Mouse (Mus musculus) neural tube, embryonic 11.5 days (tissue): ENCODE data around the gene Morn1. TPM values are rescaled to one million over a fixed set of nuclear protein-coding genes. Genes with fewer than 3 reads are reported as not detected.

Experiments used
- ATAC-seq: fragments of 200-750 bp; cut with Nextera tagmentation; 2 replicates; pipeline ENCODE4 v1.8.0; 2017; ENCODE audit warnings: moderate number of reproducible peaks, mild to moderate bottlenecking, moderate TSS enrichment, moderate library complexity; ENCODE audit not compliant: insufficient read depth, low FRiP score, low TSS enrichment
- DNase-seq: peaks from one replicate; pipeline ENCODE4 v3.0.0-alpha.2; 2015; ENCODE audit warnings: low spot score
- H3K27ac ChIP-seq: fragments of 300-500 bp; sonication (generic); 2 replicates; pipeline ENCODE4 v1.5.1; 2014; ENCODE audit warnings: low read depth, mild to moderate bottlenecking, low read length
- H3K27me3 ChIP-seq: fragments of 300-500 bp; sonication (generic); 2 replicates; pipeline ENCODE4 v1.6.1; 2014; ENCODE audit warnings: mild to moderate bottlenecking, low read length, mixed read lengths; ENCODE audit not compliant: control insufficient read depth, insufficient read depth
- H3K36me3 ChIP-seq: fragments of 300-500 bp; sonication (generic); 2 replicates; pipeline ENCODE4 v1.6.1; 2014; ENCODE audit warnings: mild to moderate bottlenecking, low read length, moderate library complexity, mixed read lengths; ENCODE audit not compliant: control insufficient read depth, insufficient read depth
- H3K4me1 ChIP-seq: fragments of 300-500 bp; sonication (generic); 2 replicates; pipeline ENCODE4 v1.6.1; 2014; ENCODE audit warnings: low read length, mixed read lengths; ENCODE audit not compliant: control insufficient read depth, insufficient read depth
- H3K4me2 ChIP-seq: fragments of 300-500 bp; sonication (generic); 2 replicates; pipeline ENCODE4 v1.6.1; 2014; ENCODE audit warnings: low read depth, mild to moderate bottlenecking, moderate library complexity
- H3K4me3 ChIP-seq: fragments of 300-500 bp; sonication (generic); 2 replicates; pipeline ENCODE4 v1.5.1; 2014; ENCODE audit warnings: low read depth, low read length
- H3K9ac ChIP-seq: fragments of 300-500 bp; sonication (generic); 2 replicates; pipeline ENCODE4 v1.6.1; 2014; ENCODE audit warnings: mild to moderate bottlenecking, low read length
- H3K9me3 ChIP-seq: fragments of 300-500 bp; sonication (generic); 2 replicates; pipeline ENCODE4 v1.6.1; 2016; ENCODE audit warnings: low read length; ENCODE audit not compliant: control insufficient read depth
- WGBS: fragments of 180-500 bp; shearing (Covaris S2); extraction: QIAGEN DNeasy Blood & Tissue Kit; methylation state at CpG from one replicate; pipeline ENCODE4 v1.1.7; 2014; 5-methylcytosine and 5-hydroxymethylcytosine counted together
- polyA plus RNA-seq: library from polyadenylated mRNA; unstranded; fragments of >200 nt; fragmentation: Nextera tagmentation; extraction: Ambion mirVana; gene quantifications from 2 replicates; pipeline ENCODE4 v1.2.1, GENCODE M21; 2014

Gene Morn1
- polyA plus RNA-seq, 1 experiment from 2014 or later = 3.9 TPM

DNA sequence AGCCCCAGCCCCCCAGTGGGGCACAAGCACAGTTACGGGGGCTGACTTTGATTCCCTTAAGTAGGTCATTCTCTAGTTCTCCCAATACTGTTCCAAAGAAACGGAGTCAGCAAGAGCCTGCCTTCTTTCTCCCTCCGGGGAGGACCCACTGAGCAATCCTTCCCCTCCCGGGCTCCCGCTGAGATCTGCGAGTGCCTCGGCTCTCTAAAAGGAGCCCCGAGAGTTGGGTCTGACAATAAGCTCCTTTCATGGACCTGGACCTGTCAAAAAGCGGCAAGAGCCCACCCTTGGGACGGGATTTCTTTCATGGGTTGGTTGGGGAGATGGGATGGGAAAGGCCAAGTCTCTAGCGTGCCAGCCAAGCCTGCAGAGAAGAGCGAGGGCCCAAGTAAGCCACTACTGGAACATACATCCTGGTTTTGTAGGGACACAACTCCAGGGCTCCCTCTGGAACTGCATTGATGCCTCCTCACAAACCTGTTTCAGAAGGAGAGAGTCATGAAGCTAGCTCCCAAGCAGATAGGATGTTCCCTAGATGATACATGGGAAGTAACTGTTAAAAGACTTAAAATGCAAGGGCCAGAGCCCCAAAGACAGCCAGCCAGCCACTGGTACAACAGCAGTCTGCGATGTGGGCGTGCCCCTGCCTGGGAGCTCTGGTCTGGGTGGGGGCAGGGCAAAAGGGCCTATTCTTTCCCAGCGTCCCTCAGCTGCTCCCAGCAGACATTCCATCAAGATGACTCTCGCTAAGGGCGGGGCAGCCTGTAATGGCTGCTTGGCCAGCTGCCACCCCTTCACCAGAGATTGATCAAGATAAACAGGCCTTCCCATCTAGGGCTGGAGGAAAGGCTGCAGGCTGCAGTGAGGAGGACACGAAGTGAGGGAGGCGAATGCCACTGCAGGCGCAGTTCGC is 86.8 kb downstream of the Morn1 start:
- H3K27me3 ChIP-seq = no peaks in the 10 kb centered on the region
- ATAC-seq = peak; percentile 90
- peak overlapping the region; percentile 94 for H3K27ac ChIP-seq
- peak; percentile 94 for DNase-seq
- no peaks in the 10 kb centered on the region for H3K36me3 ChIP-seq
- peaks cover 58% of the 10 kb centered on the region for H3K4me1 ChIP-seq
- no peaks in the 10 kb centered on the region for H3K9me3 ChIP-seq
- peak overlapping the region; percentile 33 for H3K4me2 ChIP-seq
- H3K4me3 ChIP-seq = no peak overlapping the region
- peak overlapping the region; percentile 35 for H3K9ac ChIP-seq
- WGBS = 11% methylated on average over 21 of the region's 21 CpGs

DNA sequence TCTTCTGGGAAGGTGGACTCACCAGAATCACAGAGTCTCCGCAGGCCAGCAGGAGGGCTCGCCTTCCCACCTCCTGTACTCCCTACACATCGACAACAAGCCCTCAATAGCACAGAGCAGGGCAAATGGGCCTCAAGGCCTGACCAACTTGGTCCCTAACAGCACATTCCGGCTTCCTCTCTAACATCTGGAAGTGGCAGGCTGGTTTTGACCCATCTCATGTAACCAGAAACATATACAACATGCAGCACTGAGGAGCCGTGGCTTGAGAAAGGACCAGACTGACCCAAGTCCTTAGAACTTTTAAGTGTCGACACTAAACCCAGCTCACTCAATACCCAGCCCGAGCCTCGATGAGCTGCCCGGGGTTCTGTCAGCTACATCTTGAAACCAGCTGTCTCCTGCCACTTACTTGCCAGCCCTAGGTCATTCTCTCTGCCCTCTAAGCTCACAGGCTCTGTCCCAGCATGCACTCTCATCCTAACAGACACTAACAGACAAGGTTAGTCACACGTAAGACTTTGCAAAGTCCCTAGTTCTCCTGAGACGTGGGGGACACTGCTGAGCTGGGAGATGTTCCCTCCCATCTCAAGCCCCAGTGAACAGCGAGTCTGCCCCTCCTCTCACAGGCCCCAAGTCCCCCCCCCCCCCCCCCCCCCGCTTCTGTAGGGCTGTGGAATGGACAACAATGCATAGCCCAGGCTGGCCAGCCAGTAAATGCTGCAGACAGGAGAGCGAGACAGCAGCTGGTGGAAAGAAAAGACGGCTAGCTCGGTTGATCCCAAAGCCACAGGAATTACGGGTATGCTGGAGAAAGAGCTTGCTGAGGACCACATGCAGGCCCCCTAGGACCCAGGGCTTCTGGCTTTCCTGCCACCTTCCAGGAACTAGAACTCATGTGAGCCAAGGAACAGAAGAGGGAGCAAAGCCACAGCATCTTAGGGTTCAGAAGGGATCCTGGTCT is 87.7 kb downstream of the Morn1 start:
- Histone ChIP-seq H3K36me3 (no peaks in the 10 kb centered on the region), H3K4me3 (no peak overlapping the region), H3K4me2 (peak overlapping the region; percentile 21), H3K9me3 (no peaks in the 10 kb centered on the region), H3K4me1 (peaks cover 68% of the 10 kb centered on the region), H3K9ac (peak overlapping the region; percentile 33), H3K27ac (peak overlapping the region; percentile 94), H3K27me3 (no peaks in the 10 kb centered on the region)
- ATAC-seq (no peak), DNase-seq (peak; percentile 34)
- 10% methylated on average over 17 of the region's 17 CpGs for WGBS

DNA sequence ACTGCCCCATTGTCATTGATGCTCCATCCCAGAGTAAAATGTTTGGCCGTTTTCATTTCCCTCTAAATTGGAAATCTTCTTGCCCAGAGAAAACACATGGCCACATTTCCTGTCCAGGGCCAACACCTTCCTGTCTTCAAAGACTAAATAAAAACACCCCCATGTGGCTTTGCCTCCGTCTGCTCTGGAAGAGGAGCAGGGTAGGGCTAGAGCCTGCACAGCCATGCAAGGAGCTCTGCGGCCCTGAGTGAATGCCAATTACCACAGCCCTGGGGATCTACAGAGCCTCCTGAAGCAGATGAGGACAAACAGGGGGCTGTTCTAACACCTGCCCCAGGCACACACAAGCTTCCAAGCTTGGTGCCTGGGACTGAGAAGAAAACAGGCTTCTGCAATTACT is 89.8 kb downstream of the Morn1 start:
- WGBS = 49% methylated on average over 3 of the region's 3 CpGs
- Histone ChIP-seq H3K36me3 (no peaks in the 10 kb centered on the region), H3K27ac (peak overlapping the region; percentile 11; the same call in 1 of the 2 replicates), H3K4me2 (no peak overlapping the region), H3K4me1 (peaks cover 72% of the 10 kb centered on the region), H3K27me3 (no peaks in the 10 kb centered on the region), H3K9ac (no peak overlapping the region), H3K4me3 (no peak overlapping the region), H3K9me3 (no peaks in the 10 kb centered on the region)
- ATAC-seq = no peak
- DNase-seq = no peak

DNA sequence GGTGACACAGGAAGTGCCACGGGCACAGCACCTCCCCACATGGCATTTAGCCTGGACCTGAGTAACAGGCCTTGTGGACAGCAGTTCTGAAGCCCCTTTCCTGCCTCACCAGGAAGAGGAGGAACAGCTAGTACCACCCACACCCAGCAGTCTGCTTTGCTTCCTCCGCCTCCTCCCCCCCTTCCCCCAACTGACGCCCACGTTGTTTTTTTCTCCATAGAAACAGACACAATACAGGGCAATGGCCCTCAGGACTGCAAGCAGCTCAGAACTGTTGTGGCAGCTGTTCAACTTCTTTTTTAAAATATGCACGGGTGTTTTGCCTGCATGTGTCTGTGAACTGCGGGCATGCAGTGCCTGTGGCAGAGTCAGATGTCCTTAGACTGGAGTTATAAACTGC is 91.9 kb downstream of the Morn1 start:
- 12% methylated on average over 6 of the region's 6 CpGs for WGBS
- Histone ChIP-seq H3K27me3 (no peaks in the 10 kb centered on the region), H3K9ac (no peak overlapping the region), H3K4me2 (peak overlapping the region; percentile 3; the same call in 1 of the 2 replicates), H3K4me1 (peaks cover 57% of the 10 kb centered on the region), H3K4me3 (no peak overlapping the region), H3K9me3 (no peaks in the 10 kb centered on the region), H3K27ac (peak overlapping the region; percentile 82), H3K36me3 (no peaks in the 10 kb centered on the region)
- DNase-seq = peak; percentile 68
- ATAC-seq = peak; percentile 48

DNA sequence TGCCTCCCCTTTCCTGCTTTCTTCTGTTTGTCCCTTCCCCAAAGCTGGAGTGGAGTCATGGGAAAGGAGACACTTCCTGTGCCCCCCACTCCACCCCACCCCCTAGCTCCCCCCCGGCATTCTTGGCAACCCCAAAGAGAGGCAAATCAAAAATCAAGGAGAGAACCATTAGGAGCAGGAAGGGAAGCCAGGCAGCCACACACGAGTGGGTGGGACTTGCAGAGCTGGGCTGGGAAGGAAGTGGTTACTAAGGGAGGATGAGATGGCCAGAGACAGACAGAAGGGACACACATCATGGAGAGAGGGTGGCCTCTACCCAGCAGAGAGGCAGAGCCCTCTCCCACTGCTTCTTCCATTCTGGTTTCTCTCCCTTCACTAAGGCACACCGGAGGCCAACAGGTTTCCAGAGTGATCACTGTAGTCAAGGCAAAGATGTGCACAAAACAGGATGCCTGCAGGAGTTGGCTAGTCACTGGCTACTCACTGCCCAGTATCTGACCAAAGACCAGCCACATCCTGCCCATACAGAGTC is 92.7 kb downstream of the Morn1 start:
- peak overlapping the region; percentile 82 for H3K27ac ChIP-seq
- no peak for DNase-seq
- ATAC-seq = no peak
- no peaks in the 10 kb centered on the region for H3K9me3 ChIP-seq
- peak overlapping the region; percentile 14 for H3K9ac ChIP-seq
- H3K4me3 ChIP-seq = no peak overlapping the region
- 34% methylated on average over 3 of the region's 3 CpGs for WGBS
- H3K27me3 ChIP-seq = no peaks in the 10 kb centered on the region
- peaks cover 50% of the 10 kb centered on the region for H3K4me1 ChIP-seq
- no peak overlapping the region; the same call in 1 of the 2 replicates for H3K4me2 ChIP-seq
- no peaks in the 10 kb centered on the region for H3K36me3 ChIP-seq

DNA sequence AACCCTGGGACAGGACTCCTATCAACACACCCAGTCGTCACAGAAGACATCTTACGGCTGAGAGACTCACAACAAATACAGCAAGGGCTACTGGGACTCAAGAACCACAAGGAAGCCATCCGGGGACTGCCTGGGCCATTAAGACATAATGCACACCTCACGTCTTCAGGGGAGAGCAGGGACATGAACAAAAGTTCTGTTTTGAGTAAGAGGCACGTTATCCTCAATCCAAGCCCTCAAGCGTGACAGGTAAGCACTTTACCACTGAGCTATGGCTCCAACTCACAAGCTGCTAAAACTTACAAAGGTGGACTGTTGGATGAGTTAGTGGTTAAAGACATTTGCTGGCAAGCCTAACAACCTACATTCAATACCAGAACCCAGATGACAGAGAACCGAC is 96.8 kb downstream of the Morn1 start:
- Histone ChIP-seq H3K4me1 (peaks cover 31% of the 10 kb centered on the region), H3K36me3 (no peaks in the 10 kb centered on the region), H3K9me3 (no peaks in the 10 kb centered on the region), H3K9ac (no peak overlapping the region), H3K4me3 (no peak overlapping the region), H3K27me3 (no peaks in the 10 kb centered on the region), H3K4me2 (no peak overlapping the region), H3K27ac (no peak overlapping the region)
- ATAC-seq (no peak), DNase-seq (no peak)
- WGBS = 79% methylated on average over 7 of the region's 7 CpGs

DNA sequence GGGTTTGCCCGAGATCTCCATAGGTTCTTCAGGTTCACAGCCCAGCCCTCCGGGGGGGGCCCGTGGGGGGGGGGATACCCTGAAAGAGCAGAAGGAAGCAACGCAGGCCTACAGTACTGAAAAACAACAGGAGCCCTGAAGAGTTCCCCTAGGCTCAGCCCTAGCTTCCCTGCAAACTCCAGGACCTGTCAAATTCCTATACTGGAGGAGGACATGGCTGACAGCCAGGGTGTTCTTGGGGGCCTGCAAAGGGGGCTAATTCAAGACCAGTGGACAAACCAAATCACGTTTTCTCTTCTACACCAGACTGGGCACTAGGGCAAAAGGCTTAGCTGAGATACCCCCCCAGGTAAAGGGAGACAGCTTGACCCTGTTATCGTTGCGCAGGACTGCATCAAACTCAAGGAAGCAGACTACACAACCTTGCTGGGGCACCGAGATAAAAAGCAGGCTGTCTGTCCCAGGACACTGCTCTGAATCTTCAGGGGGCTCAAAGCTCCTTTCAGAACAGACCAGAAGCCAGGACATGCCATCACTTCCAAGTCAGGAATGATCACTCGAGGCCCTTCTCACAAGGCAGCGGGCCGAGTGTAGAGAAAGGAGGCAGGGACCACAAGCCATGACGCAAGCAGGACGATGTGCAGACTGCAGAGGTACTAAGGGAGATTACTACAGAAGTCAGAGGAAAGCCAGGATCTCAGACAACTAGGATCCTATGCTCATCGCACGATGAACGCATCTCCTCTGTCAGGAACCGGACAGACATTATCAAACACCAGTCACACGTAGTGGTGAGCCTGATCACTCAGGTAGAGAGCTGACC is 98.1 kb downstream of the Morn1 start:
- DNase-seq (no peak), ATAC-seq (no peak)
- Histone ChIP-seq H3K36me3 (no peaks in the 10 kb centered on the region), H3K27me3 (no peaks in the 10 kb centered on the region), H3K4me2 (no peak overlapping the region), H3K4me1 (peaks cover 31% of the 10 kb centered on the region), H3K27ac (no peak overlapping the region), H3K4me3 (no peak overlapping the region), H3K9me3 (no peaks in the 10 kb centered on the region), H3K9ac (no peak overlapping the region)
- WGBS = 87% methylated on average over 18 of the region's 18 CpGs

DNA sequence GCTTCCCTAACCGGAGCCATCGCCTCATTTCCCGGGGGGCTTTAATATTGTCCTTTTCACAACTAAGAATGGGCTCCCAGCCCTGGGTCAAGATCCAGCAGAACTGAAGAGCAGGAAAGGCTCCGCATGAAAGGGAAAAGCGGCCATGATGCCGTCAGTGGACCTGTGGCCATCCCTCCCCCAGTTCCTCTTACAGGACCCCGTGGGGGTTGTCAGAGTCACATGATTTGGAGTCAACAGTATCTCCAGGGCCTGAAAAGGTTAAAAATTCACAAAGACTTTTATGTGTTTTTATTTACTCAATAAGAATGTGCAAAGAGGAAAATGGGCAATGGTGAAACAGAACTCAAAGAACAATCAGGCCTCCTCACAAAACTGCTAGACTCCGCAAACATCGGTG is 99.5 kb downstream of the Morn1 start:
- ATAC-seq (no peak), DNase-seq (no peak)
- H3K4me3 ChIP-seq = no peak overlapping the region
- H3K9ac ChIP-seq = no peak overlapping the region
- H3K4me2 ChIP-seq = no peak overlapping the region
- peaks cover 44% of the 10 kb centered on the region for H3K4me1 ChIP-seq
- no peaks in the 10 kb centered on the region for H3K27me3 ChIP-seq
- no peak overlapping the region for H3K27ac ChIP-seq
- WGBS = 83% methylated on average over 9 of the region's 9 CpGs
- H3K9me3 ChIP-seq = no peaks in the 10 kb centered on the region
- no peaks in the 10 kb centered on the region for H3K36me3 ChIP-seq
